Mouse (Mus musculus) kidney, adult 2 months (tissue): ENCODE data around the gene Tyw5.

Source experiments
- CTCF ChIP-seq: fragments of 200-500 bp; conservative IDR thresholded peaks from 2 replicates; pipeline ENCODE4 v1.5.1; 2011; ENCODE audit warnings: low read depth, mild to moderate bottlenecking, control low read depth, low read length, moderate library complexity, mixed read lengths; ENCODE audit not compliant: insufficient read depth, insufficient read length
- POLR2A ChIP-seq: fragments of 200-500 bp; IDR thresholded peaks from one replicate; pipeline ENCODE4 v1.6.1; 2011; ENCODE audit warnings: low read depth, low read length, control low read depth

GRCm38 (mm10) chr1:57369111-57369510, 37.8 kb downstream of the Tyw5 start:
- TF ChIP-seq CTCF: no peak
- no peak for TF ChIP-seq POLR2A
